Mouse (Mus musculus): ENCODE measurements at regions not wholly inside any gene's neighbourhood (a gene's known extent, or its start where the extent isn't known, plus 50 kb on each side); places are given as distances from the start of the nearest gene placed in this dataset.

DNA sequence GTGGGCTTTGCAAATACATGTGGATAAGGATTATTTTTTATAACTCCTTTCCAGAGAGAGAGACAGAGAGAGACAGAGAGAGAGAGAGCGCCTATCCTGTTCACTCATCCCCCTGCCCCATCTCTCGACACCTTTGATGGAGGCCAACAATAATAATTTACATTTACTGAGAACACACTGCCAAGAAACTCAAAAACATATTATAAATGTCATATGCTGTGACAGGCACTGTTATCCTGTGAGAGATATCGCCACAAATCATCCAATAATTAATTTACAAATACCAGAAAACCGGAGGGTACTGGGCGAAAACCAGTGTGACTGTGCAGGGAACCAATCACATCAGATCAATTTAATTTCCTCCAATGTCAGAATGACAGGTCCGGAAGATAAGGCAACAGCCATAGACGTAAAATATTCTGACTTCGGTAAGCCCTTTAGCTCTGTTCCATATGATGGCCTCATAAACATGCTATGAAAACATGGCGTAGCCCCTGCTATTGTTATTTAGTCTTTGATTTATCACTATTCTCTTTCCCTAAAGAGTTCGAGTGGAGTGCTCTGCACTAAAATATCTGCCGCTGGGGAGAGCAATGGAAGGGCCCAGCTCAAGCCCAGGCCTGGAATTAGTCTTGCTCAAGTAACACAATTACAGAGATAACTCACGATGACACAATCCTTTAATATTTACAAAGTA lies 173.5 kb upstream of the Ppp2r3a start:
- TF ChIP-seq CTCF (IDR thresholded peaks at IDR 0.05; ENCODE audit: low read depth) (no peak), EP300 (IDR thresholded peaks at IDR 0.05; ENCODE audit: low read depth) (no peak)

Data from liver, embryonic 14.5 days (tissue).